ENCODE assay signal across 8 mouse cellular contexts in genomic region chrX:103288485-103289330, GRCm38 (mm10). TPM values are rescaled to one million over a fixed set of nuclear protein-coding genes. Genes with fewer than 3 reads are reported as not detected.
DNase-seq lines count a peak whose midpoint lies in the region; ATAC-seq and TF ChIP-seq lines count a peak whose summit lies in the region.

No protein-coding gene starts in this region.

- peak; percentile 5 to 13 for DNase-seq in cerebellum, postnatal 25 days
- peak; percentile 7 for DNase-seq in thymus, postnatal 4 days
- no peak for DNase-seq in thymus, postnatal 10 days (ENCODE audit: low spot score in 2 of 2)
- no peak for DNase-seq in spleen, adult 18-20 months
- DNase-seq in T-cell, adult 2 months (ENCODE audit: low spot score), result no peak

- TF ChIP-seq CTCF in intestine, postnatal 0 days (IDR thresholded peaks at IDR 0.05; ENCODE audit: low read depth), result no peak

- no peak overlapping the region for H3K4me3 ChIP-seq in intestine, postnatal 0 days (ENCODE audit: low read depth, low read length)
- peak overlapping the region; percentile 16 for H3K4me3 ChIP-seq in midbrain, embryonic 16.5 days (ENCODE audit: low read depth, low read length)

- WGBS in intestine, postnatal 0 days, result 33% methylated on average over 25 of the region's 25 CpGs
- 22% methylated on average over 25 of the region's 25 CpGs for WGBS in midbrain, embryonic 16.5 days

- no peaks in the 10 kb centered on the region for H3K27me3 ChIP-seq in intestine, postnatal 0 days (replicated peaks; ENCODE audit: control insufficient read depth, insufficient read depth, low read length)
- H3K27me3 ChIP-seq in midbrain, embryonic 16.5 days (ENCODE audit: control insufficient read depth, insufficient read depth, low read depth, low read length), result peaks cover 11% of the 10 kb centered on the region

- no peaks in the 10 kb centered on the region for H3K4me1 ChIP-seq in intestine, postnatal 0 days (replicated peaks; ENCODE audit: control insufficient read depth, insufficient read depth, low read length)
- peaks cover 8% of the 10 kb centered on the region; the same call in 1 of the 2 replicates for H3K4me1 ChIP-seq in midbrain, embryonic 16.5 days (ENCODE audit: control insufficient read depth, insufficient read depth, low read length)

- H3K9ac ChIP-seq in intestine, postnatal 0 days (ENCODE audit: low read depth, low read length), result no peak overlapping the region
- no peak overlapping the region for H3K9ac ChIP-seq in midbrain, embryonic 16.5 days (ENCODE audit: low read depth, low read length)

- no peak overlapping the region for H3K27ac ChIP-seq in intestine, postnatal 0 days (ENCODE audit: low read depth, low read length)
- peak overlapping the region; percentile 47 for H3K27ac ChIP-seq in midbrain, embryonic 16.5 days (ENCODE audit: low read length)

- H3K4me2 ChIP-seq in intestine, postnatal 0 days (replicated peaks; ENCODE audit: low read depth), result peak overlapping the region; percentile 35
- peak overlapping the region; percentile 28 for H3K4me2 ChIP-seq in midbrain, embryonic 16.5 days (ENCODE audit: low read length)

- H3K36me3 ChIP-seq in intestine, postnatal 0 days (ENCODE audit: control insufficient read depth, insufficient read depth), result no peaks in the 10 kb centered on the region
- H3K36me3 ChIP-seq in midbrain, embryonic 16.5 days (ENCODE audit: control insufficient read depth, insufficient read depth, low read length), result no peaks in the 10 kb centered on the region

- no peak for ATAC-seq in cerebellum, adult (ENCODE audit: insufficient number of reproducible peaks, low FRiP score, low TSS enrichment)
- ATAC-seq in intestine, postnatal 0 days, result no peak
- peak; percentile 97 for ATAC-seq in midbrain, embryonic 16.5 days

- no peaks in the 10 kb centered on the region for H3K9me3 ChIP-seq in intestine, postnatal 0 days (ENCODE audit: control insufficient read depth)
- no peaks in the 10 kb centered on the region for H3K9me3 ChIP-seq in midbrain, embryonic 16.5 days (replicated peaks; ENCODE audit: control insufficient read depth, low read length, poor library complexity, severe bottlenecking)

RNA-seq across cellular contexts. Expression of gene Cdx4, which starts 32.5 kb away (rescaled TPM):
- not detected in 2 replicates for polyA plus RNA-seq in intestine, postnatal 0 days (2015; fragmentation: Nextera tagmentation; extraction: Ambion mirVana)
- polyA plus RNA-seq in midbrain, embryonic 16.5 days (2015; fragmentation: Nextera tagmentation; extraction: Ambion mirVana), result not detected in 2 replicates

Comparison
In these comparisons a context has a peak if more than half of its experiments do, and no peak if none do; other contexts are left out.
1. DNase-seq: peak in cerebellum, postnatal 25 days (2 of 2) and thymus, postnatal 4 days (single experiment); none in thymus, postnatal 10 days (0 of 2), spleen, adult 18-20 months (0 of 2) and T-cell, adult 2 months (single experiment).